Mouse (Mus musculus) megakaryocyte-erythroid progenitor cell, adult 5-6 weeks (primary cell): Measurements from ENCODE around the gene Jaml. TPM values are rescaled to one million over a fixed set of nuclear protein-coding genes. Genes with fewer than 3 reads are reported as not detected.

Experiments
- ATAC-seq: replicated peaks from 2 replicates; pipeline ENCODE4 v1.8.0; 2016; ENCODE audit warnings: mild to moderate bottlenecking, inconsistent platforms; ENCODE audit not compliant: severe bottlenecking, poor library complexity, low FRiP score, low TSS enrichment
- total RNA-seq, 2 experiments: library from RNA; stranded (forward) in 1 of 2; stranded (reverse) in 1 of 2; fragments of 200-1000, 215-1000 nt in 1 of 2; fragments of >200 nt in 1 of 2; fragmentation: Nextera tagmentation in 1 of 2; gene quantifications; 2 replicates each; pipeline ENCODE4 v1.2.3; 2014 to 2017

Gene Jaml
- total RNA-seq, 2 experiments from 2014 or later = 0.81 to 0.94 TPM

DNA sequence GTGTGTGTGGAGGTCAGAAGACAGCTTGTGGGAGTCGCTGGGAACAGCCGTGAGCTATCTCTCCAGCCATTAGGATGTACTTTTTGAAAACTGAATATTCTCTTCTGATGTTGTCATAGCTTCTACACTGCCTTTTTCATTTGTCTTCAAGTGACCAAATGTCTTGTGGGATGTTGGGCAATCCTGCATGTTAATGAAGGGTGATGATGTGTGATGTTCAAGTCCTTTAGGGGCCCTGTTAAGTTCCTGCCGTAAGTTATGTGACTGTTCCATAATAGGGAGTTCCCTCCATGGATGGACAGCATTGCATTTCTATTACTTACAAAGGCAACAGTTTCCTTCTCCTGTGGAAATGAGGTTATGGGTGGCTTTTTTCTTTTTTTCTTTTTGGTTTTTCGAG is 12.2 kb upstream of the Jaml start:
- no peak for ATAC-seq

DNA sequence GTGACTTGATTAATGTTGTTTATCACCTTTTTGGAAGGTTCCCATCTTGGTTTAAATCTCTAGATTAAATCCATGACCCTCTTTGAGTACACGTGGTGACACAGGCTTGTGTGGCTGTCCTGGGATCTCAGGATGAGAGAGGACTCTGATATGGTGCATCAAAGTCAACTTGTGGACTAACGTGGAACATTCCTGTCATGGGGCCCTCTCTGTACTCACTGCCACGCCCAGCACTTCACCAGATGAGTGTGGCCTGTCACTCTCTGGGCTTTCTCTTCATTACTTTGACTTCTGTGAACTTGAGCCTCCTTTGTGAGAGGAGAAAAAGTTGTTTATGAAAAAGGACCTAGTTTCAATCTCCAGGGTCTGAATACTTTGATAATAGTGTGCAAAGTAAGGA is 7.2 kb upstream of the Jaml start:
- ATAC-seq = no peak

DNA sequence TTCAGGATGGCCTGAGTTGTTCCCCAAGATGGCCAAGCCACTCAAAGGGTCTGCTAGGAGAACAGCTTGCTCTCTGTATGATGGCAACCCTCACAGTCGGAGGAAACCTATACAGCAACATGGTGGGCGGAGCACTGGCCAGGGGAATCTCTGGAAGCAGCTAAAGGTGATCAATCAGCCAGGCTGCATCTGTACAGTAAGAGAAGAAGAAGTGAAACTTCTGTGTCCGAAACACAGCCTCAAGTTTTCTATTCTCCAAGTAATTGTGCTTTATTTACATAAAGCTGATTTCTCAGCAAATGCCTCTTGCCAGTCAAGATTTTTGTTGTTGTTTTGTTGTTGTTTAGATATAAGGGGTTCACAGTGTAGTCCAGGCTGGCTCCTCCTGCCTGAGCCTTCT is 1.1 kb upstream of the Jaml start:
- no peak for ATAC-seq

DNA sequence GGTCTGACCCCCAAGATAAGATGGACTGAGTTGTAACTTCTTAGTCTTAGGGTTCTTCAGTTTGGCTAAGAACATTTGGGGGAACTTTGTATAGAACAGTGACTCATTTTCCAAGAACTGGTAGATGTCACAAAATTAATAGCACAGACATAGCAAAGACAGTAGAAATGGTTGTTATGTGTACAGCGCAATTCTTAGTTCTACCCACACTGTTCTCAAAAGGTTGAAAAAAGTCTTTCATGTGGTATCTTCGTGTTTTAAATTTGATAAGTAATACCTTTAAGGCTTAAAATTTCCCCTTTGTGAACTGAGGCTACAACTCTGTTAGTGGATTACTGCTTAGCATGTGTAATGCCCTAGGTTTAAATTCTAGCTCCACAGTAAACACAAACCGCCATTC is 4.1 kb downstream of the Jaml start:
- no peak for ATAC-seq

DNA sequence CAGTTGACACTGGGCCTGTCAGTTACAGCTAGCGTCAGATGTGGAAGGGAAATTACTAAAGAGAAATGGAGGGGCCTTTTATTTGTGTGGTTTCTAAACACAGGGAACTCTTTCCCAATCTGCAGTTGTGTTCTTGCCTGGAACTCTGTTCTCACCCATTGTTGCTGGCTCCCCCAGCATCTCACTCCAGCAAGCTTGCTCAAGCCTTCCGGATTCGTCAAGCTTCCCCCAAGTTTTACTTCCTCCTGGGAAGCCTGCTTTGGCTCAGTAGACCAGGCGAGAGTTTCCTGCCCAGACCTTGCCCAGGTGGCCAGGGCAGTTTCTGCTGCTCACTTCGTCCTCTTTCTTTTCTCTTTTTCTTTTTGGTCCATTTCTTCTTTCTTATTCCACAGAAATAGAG is 5.6 kb downstream of the Jaml start:
- no peak for ATAC-seq

DNA sequence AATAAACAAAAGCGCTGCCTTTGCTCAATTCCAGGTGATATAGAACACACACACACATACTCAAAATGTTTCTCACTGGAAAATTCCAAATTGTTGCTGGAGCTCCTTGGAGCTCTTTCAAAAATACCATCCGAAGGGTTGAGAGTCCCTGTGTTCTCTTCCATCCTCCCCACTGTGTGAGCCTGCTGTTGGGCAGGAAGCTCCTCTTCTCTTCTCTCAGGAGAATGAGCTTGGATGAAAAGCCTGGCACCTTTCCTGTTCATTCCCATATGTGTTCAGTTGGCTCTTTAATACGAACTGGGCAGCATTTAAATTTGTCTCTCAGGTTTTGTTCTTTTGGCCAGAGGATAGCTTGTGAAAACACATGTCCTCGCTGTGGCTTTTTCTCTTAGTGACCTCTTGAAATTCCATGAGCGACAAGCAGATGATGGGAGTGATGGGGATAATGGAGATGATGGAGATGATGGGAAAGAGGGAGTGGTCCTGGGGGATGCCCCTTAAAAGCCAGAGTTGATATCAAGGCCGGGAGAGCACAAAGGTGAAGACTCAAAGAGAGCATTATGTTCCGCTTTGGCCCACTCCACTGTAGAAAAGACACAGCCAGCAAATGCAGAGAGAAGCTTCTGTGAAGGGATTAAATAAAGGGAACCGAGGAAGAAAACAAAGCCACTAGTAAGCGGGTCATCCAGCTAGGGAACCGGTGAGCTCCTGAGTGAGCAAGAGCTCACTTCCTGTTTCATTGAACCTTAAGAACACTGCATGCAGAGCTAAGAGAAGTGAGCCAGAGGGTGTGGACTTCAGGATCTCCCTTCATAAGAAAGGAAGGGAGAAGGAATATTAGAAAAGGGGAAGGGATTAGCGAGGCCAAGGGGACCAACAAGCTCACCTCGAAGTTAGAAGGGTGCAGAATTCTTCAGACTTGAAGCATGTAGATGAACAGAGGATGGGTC is 7.0 kb downstream of the Jaml start:
- ATAC-seq = no peak

DNA sequence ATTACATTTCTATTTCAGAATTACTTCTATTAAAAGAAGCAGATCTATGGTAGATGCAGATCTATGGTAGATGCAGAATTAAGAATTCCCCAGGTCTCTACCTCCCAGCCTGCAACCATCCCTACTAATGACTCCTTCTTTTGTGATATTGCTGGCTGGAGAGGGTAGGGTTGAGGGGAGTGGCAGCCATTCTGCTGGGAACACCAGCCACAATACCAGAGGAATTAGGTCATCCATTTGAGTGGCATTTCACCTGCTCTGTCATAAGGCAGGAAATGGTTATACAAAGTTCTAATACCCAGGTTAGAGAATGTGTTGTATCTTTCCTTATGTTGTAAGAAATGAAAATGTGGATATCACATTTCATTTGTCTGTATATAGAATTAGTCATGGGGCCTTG is 9.1 kb downstream of the Jaml start:
- ATAC-seq = no peak

DNA sequence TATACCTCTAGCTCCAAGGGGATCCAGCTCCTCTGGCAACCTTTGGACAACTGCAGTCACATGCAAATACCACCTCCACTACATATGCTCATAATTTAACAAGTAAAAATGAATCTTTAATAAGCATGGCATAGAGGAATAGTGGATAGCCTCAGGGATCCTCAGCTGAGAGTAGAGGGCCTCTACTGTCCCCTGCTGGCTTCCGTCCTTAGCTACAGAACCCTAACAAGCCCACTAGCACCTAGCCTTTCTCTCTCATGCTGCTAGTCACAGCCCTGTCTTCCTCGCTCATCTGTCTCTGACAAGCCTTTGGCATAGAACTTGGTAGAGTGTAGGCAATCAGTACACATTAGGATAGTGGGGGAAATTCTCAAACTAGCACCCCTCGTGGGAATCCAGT is 11.8 kb downstream of the Jaml start:
- no peak for ATAC-seq

DNA sequence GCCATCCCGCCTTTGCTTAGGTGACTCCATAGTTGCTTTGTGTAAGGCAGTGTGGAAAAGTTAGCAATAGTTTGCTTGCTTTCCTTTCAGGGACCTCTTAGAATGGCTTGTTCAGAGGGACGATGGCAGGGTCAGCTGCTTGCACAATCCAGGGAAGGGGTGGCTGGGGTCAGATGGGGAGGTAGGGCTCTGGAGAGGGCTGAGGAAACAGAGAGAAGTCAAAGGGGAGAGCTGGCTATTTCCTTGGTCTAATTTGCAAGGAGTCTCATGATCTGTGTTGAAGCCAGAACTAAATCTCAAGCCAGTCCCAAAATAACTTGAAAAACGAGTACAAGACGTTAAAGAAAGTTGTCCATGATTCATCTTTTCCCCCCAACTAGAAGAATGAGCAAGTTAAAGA is 13.7 kb downstream of the Jaml start:
- ATAC-seq = no peak

DNA sequence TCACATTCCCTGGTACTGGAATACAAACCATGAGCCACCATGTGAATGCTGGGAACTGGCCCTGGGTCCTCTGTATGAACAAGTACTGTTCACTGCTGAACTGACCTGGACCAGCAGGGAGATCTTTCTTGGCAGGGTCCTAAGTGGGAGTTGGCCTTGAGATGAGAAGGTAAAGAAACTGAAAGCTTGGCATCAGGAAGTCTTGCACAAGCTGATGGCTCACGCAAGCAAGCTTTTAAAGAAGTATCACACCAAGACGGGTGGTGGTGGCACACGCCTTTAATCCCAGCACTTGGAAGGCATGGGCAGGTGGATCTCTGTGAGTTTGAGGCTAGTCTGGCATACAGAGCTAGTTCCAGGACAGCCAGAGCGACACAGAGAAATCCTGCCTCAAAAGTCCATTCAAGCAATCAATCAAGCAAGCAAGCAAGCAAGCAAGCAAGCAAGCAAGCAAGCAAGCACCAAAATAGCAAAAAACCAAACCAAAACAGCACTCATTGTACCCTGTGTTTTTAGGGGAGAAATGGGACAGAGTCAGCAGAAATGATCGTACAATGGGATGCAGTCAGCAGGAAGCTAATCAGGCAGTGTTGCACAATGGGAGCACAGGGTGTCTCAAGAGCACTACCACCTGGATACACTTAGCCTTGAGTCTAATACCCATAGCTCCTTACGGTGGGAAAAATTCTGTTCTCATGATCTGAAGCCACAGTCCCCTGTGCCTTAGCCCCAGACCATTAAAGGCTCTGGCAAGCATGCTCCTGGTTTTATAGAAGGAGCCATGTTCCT is 16.4 kb downstream of the Jaml start:
- no peak for ATAC-seq

DNA sequence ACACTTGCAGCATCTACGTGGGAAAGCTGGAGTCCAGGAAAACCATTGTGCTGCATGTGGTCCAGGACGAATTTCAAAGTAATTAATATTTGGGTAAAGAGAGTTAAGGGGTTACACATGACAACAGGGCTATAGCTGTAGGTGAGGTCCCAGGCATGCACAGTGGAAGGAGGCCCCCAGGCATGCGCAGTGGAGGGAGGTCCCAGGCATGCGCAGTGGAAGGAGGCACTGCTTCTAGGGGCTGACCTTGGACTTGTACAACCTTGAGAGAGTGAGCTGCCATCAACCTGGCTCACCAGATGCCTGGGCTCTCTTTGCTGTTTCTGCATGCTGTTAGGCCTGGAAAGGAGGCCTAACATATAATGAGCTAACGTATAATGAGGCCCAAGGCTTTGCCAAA is 18.9 kb downstream of the Jaml start:
- ATAC-seq = no peak

DNA sequence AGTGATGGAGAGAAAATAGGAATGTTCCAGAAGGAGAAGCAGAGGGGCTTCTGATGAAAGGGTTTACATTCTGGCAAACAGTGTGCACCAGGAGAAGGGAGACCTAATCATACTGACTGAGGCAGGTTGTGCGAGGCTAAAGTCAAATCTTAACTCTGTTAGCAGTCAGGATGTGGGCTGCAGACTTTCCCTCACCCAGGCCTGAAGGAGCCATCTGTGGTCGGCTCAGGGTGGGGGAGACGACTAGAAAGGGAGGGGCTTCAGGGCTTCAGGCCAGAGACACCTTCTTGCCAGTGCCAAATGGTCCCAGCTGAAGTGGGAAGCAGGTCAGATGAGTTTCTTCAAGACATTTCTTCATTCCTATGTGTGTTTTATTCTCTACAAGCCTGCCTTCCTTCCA is 19.4 kb downstream of the Jaml start:
- no peak for ATAC-seq

DNA sequence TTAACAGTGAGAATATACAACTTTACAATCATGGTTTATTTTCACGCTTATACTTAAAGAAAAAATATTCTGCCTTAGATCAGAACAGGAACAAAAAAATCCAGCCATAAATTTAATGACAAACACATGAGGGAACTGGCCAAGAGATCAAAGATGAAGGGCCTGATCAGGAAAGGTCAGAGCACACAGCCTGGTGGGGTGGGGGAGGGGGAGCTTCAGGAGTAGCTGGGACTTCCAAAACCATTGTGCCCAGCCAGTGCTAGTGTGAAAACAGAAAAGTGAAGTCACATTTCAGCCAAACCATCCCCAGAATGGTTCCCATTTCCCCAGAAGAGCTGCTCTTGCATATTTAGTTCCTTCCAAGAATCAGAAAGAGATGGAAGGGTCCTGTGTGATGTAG is 23.5 kb downstream of the Jaml start:
- no peak for ATAC-seq

DNA sequence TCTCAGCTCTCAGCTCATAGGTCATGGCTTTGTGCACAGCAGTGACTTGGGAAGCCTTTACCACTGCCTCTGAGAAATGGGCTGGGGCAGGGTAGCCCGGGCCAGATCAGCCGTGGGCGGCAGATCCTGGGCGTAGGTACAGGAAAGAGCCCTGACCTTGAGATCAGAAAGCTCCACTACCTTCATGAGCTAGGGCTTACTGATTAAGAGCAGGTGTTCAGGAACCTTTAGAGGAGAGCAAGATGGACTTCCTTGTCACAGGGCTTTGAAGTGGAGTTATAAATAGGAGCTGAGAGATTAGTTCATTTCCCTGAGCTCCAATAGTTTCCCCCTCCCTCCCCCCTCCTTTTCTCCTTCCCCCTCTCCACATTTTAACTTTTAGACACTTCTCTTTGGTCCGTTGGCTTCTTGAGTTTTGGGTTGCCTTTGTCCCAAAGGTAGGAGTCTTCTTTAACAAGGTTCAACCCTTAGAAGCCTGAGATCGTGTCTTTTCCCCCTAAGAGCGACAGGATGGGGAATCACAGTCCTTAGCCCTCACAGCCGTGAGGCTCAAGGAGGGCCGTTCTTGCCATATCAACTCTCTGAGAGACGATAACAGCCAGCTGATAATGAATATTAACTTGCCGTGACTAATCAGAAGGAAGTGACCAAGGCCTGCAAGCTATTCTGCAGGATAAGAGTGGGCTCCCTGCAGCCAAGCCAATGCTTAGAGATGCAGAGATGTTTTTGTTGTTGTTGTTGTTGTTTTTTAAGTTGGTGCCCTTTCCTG is 24.4 kb downstream of the Jaml start:
- no peak for ATAC-seq

DNA sequence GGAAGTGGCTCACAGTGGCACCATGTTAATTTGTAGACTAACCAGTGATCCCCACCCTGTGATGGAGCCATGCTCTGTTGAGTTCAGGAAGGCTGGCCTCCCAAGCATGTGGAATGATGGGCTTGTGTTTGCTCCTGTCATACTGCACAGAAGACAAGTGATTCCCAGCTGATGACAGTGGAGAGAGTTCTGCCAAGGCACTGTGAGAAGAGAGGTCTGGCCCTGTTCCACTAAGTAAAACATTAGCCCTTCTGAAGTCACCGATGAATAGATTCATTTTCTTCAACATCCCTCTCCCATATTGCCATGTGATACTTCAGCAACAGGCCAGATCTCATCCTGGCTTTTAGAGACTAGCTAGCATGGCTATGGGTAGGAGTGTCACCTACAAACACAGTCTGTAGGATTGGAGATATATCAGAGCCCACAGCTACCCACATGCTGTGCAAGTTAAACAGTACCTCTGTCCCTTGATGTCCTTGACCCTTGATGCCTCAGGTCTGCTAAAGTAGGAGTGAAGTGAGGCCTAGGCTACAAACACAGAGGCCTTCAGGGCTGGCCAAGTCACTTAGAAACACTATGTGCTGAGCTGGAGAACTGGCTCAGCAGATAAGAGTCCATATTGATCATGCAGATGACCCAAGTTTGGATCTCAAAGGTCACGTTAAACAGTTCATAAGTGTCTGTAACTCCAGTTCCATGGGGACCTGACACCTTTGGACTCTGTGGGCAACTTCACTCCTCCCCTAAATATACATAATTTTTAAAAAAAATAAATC is 26.8 kb downstream of the Jaml start:
- ATAC-seq = no peak

DNA sequence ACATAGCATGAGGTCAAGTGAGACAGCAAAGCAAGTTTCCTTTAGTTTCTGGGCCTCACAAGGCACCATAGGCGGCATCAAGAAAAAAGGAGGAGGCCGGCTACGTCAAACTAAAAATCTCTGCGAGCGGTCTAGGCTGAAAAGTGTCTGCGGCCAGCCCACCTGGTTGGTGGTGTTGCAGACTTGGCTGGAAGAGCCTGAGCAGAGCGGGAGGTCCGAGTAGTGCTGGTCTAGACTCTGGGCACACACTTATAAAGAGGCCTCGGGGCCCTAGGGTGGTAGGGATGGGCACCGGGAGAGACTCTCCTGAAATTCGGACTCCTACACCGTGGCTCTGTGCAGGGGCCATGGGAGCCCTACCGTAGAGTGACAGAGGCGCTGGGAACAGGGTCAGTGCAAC is 36.7 kb downstream of the Jaml start:
- ATAC-seq = no peak

DNA sequence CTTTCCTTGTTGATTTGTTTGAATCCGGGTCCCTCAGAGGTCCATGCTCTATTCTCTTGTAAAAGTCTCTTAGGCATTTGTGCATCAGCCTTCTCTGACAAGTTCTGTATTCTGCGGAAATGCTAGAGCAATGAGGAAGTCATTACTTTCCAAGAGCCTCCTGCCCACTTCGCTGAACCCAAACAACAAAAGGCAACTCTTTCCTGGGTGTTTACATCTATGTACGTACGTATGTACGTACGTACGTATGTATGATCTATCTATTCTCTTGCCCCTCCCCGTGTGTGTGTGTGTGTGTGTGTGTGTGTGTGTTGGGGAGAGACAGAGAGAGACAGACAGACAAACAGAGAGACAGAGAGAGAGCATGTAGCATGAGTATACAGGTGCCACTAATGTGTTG is 37.8 kb downstream of the Jaml start:
- no peak for ATAC-seq

DNA sequence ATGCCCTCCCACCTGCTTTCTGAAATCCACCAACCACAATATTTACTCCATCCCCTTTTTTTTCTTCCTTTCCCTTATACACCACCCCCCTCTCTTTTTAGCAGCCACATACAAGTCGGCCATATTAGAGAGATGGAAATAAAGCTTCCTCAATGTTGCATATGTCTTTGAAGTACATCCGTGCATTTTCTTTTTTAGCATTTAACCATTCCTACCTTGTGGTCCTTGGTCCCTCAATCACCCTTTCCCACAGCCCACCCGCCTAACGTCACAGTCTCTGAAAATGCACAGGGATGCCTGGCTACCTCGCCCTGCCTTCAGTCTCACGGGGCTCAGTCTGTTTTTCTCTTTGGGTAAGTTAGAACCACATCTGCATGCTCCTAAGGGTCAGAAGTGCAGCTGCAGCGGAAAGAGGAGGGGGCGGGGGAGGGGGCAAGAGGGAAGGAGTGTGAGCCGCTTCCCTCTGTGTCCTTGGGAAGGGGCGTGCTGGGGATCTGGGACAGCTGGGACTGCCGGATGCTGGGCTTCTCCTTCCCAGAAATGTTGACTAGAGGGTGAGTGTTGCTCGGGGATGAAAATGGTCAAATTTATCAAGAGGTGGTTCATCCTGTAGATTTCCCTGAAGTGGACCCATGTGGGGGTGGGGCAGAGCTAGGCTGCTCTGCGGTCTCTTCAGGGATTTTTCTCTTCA is 38.9 kb downstream of the Jaml start, which contains the start of gene Scn2b:
TSS of gene Scn2b (plus strand) at position 42 of the 691 bp plus-strand sequence.
- ATAC-seq = no peak

DNA sequence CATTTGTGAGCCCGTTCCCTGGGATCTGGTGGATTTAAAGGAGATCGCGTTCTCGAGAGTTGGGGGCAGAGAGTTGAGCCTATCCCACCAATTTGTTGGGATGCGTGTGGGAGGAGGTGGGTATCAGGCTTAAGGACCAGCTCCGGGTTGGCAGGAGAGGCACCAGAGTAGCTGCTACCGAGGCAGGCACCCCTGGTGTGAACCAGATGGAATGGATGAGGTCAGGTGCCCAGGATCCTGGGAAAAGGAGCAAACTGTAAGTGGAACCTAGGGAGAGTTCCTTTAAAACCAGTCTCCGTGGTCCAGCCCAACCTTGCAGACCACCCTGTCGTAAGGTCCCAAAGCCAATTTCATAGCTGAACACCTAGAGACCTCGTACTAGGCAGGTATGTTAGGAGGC is 39.6 kb downstream of the Jaml start:
- ATAC-seq = no peak
